Mouse (Mus musculus) heart, postnatal 4 days (tissue): Measurements from ENCODE around the gene Cnnm1. TPM values are rescaled to one million over a fixed set of nuclear protein-coding genes. Genes with fewer than 3 reads are reported as not detected.

Experiments
- DNase-seq: peaks from one replicate; pipeline ENCODE4 v3.0.0; 2021
- total RNA-seq, 2 experiments: library from RNA; stranded (reverse); gene quantifications; 2 replicates each; pipeline ENCODE4 v1.2.3; 2021

The Cnnm1 gene
- total RNA-seq = under 1 TPM; 0.10 to 0.11 TPM

DNA sequence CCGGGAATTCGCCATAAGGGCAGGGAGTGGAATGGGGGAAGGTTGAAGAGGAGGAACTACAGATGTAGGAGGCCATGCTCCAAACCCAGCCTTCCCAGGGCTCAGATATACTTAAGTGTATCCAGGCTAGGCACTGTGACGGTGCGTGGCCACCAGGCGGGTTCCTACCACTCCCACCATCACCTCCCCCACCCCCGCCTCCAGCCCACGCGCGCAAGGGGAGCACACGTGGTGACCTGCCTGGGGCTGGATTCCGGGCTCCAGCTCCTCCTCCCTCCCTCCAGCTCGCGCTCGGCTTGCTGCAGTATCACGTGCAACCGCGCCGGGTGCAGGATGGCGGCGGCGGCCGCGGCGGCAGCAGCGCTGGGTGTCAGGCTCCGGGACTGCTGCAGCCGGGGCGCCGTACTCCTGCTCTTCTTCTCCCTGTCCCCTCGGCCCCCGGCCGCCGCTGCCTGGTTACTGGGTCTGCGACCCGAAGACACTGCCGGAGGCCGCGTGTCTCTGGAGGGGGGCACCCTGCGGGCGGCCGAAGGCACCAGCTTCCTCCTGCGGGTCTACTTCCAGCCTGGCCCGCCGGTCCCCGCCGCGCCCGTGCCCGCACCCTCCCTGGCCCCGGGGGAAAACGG lies at the start of gene Cnnm1:
Gene Cnnm1 (plus strand): TSS at position 325 of the 626 bp plus-strand sequence.
- peak; percentile 50 for DNase-seq

DNA sequence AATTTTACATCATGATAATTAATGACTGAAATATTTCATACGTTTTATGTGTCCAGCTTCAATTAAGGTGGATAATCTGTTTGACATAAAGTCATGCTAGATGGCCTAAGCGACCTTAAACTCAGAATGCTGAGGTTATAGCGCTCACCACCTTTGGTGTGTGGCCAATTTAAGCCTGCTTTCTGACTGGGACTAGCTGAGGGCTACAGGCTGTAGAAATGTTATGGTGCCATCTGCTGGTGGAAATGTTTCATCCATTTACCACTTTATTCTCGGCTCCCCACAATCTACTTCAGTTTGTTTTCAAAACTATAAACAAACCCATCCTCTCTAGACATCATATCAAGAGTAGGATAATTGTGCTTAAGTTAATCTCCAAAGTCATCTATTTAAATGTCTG lies 43.9 kb upstream of the Cnnm1 start:
- DNase-seq = peak; percentile 60

GRCm38 (mm10) chr19:43407181-43407580 lies 33.1 kb upstream of the Cnnm1 start:
- no peak for DNase-seq

DNA sequence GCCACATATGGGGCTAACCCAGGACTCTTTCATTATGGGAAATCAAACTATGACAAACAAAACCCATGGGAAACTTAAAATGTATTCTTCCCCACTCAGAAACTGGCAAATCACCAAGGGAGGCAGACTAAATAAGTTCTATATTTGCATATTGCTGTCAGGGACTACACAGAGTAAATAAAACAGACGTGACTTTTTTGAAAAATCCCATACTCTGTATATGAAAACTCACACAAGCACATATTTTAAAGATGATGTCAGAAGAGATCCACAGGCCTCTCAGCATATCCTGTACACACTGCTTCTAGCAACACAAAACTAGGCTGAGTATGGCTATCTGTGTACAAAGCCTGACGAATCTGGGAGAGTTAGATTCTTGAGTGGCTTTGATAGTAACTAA lies 24.7 kb upstream of the Cnnm1 start:
- no peak for DNase-seq

- no peak for DNase-seq
These were observed 19.7 kb upstream of the Cnnm1 start for GRCm38 (mm10) chr19:43420506-43420905.

DNA sequence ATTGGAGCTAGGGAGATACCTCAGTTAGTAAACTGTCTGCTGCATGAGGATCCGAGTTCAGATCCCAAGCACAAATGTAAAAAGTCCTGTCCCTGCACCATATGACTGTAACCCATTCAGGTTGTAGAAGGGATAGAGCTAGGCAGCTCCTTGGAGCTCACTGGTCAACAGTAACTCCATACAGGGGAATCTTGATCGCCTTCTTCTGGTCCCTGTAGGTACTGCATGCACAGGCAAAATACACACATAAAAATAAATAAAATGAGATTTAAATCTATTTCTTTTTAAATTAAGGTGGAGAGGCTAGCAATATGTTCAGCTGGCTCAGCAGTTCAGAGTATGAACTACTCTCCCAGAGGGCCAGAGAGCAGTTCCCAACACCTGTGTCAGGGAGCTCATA lies 16.2 kb upstream of the Cnnm1 start:
- DNase-seq = no peak

- no peak for DNase-seq
These were observed 12.6 kb upstream of the Cnnm1 start for GRCm38 (mm10) chr19:43427446-43428224.

DNA sequence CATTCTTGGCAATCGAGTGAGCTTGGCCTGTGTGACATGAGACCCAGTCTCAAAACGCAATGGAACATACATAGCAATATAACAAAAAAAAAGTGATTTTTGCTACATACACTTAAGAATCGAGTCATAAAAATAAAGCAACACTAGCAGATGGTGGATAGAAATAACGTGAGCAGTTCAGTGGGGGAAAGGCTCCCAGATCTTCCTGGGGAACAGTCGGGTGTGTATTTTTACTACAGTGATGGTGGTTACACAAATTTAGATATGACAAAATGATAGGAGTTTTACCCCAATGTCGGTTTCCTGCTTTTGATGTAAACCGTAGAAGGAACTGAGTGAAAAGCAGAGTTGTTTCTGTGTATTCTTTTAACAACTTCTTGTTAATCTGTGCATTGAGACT lies 990 bp upstream of the Cnnm1 start:
- no peak for DNase-seq

GRCm38 (mm10) chr19:43440768-43441660 lies 778 bp downstream of the Cnnm1 start:
- DNase-seq = peak; percentile 31

GRCm38 (mm10) chr19:43441661-43441990 lies 1.4 kb downstream of the Cnnm1 start:
- no peak for DNase-seq

GRCm38 (mm10) chr19:43442269-43442668 lies 2.0 kb downstream of the Cnnm1 start:
- peak; percentile 8 for DNase-seq

DNA sequence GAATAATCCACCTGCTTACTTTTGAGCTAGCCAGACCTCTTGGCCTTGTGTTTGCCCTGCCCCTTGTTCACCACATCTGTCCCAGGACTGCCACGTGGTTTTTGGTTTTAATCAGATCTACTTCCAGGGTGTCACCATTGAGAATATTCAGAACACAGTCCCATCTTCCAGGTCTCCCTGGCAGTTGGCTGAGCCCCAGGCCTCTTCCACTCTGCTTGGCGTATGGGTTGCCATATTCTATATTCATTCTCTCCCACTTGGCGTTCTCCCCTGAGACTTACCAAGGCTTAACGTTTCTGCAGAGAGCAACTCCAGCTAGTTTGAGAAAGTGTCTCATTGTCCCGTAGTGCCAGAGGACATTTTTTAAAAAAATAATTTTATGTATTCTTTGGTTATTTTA lies 2.7 kb downstream of the Cnnm1 start:
- no peak for DNase-seq

DNA sequence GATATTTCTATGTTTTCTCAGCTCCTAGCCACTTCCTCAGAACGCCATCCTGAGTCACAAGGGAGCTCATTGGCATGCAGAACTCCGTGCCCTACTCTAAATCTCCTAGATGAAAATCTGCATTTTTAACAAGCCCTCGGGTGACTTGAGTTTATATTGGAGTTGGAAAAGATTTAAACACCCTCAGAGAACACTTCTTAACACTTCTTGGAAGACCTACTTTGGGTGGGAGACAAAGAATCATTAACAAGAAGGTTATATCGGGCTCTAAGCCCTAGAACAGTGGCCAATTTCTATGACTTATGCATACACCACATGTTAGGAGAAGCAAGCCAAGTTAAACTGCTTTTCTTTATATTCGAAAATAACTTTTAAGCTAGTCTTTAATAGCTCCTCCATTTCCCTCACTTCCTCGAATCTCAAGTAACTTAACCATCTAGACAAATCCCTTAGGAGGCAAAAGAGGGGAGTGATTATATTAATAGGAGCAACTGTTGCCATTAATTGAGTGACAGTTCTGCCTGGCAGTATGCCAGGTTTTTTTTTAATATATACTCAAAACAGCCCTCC lies 4.5 kb downstream of the Cnnm1 start:
- no peak for DNase-seq

GRCm38 (mm10) chr19:43451563-43451962 lies 11.3 kb downstream of the Cnnm1 start:
- DNase-seq = no peak

DNA sequence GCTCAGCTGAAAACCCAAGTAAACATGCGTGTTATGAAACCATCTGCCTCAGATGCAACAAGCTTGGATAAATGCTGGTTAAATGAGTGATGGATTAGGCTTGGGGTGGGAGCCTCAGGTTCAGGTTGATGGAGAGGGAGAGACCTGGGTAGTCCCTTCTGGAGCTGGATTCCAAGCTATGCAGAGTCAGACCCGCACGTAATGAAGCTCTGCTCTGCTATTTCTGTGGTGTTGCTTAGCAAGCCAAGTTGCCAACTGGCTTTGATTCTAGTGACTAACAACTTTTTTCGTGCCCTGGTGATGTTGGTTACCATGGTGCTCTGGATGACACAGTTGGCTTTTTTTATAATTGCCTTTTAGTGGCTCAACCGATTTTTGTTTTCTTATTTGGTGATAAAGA lies 11.9 kb downstream of the Cnnm1 start:
- DNase-seq = no peak

GRCm38 (mm10) chr19:43453025-43453424 lies 12.8 kb downstream of the Cnnm1 start:
- DNase-seq = no peak

GRCm38 (mm10) chr19:43459948-43460347 lies 19.7 kb downstream of the Cnnm1 start:
- DNase-seq = no peak

- DNase-seq = no peak
These were observed 20.2 kb downstream of the Cnnm1 start for GRCm38 (mm10) chr19:43460481-43460880.

DNA sequence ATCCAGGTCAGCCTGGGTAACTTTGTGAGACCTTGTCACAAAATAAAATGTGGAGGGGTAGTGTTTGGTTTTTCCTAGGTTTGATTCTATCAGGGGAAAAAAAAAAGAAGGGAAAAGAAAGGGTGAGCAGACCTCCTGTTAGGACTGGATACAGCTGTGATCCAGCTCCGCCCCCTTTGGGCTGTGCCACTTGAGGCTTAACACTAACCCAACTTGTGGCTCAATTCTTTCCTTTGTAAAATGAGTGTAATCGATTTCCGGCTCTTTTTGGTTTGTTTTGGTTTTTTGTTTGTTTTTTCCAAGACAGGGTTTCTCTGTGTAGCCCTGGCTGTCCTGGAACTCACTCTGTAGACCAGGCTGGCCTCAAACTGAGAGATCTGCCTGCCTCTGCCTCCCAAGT lies 21.9 kb downstream of the Cnnm1 start:
- no peak for DNase-seq

DNA sequence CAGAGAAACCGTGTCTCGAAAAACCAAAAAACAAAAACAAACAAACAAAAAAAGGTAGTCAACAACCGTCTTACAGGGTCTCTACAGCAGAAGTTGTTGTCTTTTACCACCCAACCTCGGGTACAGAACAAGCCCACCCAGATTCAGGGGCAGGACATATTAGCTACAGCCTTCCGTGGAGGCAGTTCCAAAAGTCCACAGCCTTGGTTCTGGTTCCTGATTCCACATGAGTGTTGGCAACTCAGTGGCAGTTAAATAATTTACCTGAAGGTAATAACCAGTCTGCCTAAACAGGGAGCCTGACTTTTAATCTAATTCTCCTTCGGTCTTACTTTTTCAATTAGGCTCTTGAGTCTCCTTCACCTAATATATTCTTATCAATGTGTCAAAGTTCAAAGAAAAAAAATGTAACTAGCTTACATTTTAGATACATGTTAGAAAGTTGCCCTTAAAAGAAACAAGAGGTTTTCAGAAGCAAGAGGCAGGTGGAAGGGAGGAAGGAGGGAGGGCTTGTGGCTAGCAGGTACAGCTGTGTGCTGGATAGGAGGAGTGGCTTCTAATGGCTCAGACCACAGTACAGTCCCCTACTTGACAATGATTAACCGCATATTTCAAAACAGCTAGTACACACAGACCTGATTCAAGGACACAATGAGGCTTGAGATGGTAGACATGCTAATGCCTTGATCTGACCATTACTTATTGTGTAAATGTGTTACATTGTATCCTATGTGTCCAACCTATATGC lies 23.5 kb downstream of the Cnnm1 start:
- DNase-seq = no peak

GRCm38 (mm10) chr19:43464294-43464687 lies 24.1 kb downstream of the Cnnm1 start:
- no peak for DNase-seq

DNA sequence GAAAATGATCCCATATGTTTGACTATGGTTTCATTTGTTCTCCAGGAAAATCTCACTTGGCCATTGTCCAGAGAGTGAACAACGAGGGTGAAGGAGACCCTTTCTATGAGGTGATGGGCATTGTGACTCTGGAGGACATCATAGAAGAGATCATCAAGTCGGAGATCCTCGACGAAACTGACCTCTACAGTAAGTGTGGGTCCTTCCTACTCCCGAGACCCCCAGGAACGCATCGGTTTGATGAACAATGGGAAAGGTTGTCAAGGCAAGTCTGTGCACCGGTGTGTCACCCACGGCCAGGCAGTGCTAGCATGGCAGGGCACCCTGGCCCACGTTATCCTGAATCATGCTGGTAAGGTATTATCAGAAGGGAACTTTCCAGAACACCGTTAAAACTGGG lies 24.8 kb downstream of the Cnnm1 start:
- DNase-seq = no peak
